Mouse (Mus musculus): ENCODE measurements around the gene Rcan2. TPM values are rescaled to one million over a fixed set of nuclear protein-coding genes. Genes with fewer than 3 reads are reported as not detected.

Gene Rcan2
- total and polyA plus RNA-seq, 3 experiments, result 195 to 439 (median 382) TPM

GRCm38 (mm10) chr17:43803111-43803510 is 2.0 kb downstream of the Rcan2 start:
- 0 out of 2 replicates have a peak, but pooled peaks cover 1% of the 10 kb centered on the region for H3K79me2 ChIP-seq (replicated peaks; ENCODE audit: control insufficient read depth, insufficient read depth, low read length)
- 52% methylated on average over 2 of the region's 2 CpGs for WGBS
- H3K9ac ChIP-seq (ENCODE audit: low read depth, low read length), result peak overlapping the region; percentile 43
- no peaks in the 10 kb centered on the region for H3K27me3 ChIP-seq (ENCODE audit: control insufficient read depth, insufficient read depth, low read length)
- H3K4me1 ChIP-seq (ENCODE audit: control insufficient read depth, insufficient read depth, low read length), result peaks cover 2% of the 10 kb centered on the region; the same call in 1 of the 2 replicates
- DNase-seq, result no peak
- TF ChIP-seq EP300 (IDR thresholded peaks at IDR 0.05; ENCODE audit: insufficient read depth, low read depth, low read length) (no peak), CTCF (IDR thresholded peaks at IDR 0.05) (no peak), POLR2A (IDR thresholded peaks at IDR 0.05; ENCODE audit: insufficient read depth, low read depth, low read length) (no peak)
- H3K36me3 ChIP-seq (ENCODE audit: control insufficient read depth, insufficient read depth, low read length), result peaks cover 9% of the 10 kb centered on the region
- peak overlapping the region; percentile 95 for H3K27ac ChIP-seq
- intact Hi-C loops (cut with DNase I), result loop anchor here (5.0 kb wide), 2 partner anchors 101 to 234 kb away; no protein-coding TSS in a partner anchor
- H3K4me3 ChIP-seq, result peak overlapping the region; percentile 35

GRCm38 (mm10) chr17:43803764-43804163 is 2.6 kb downstream of the Rcan2 start:
- intact Hi-C loops (cut with DNase I), result loop anchor here (5.0 kb wide), 2 partner anchors 101 to 234 kb away; no protein-coding TSS in a partner anchor
- peak overlapping the region; percentile 43 for H3K9ac ChIP-seq (ENCODE audit: low read depth, low read length)

GRCm38 (mm10) chr17:43806841-43807240 is 5.7 kb downstream of the Rcan2 start:
- intact Hi-C loops (cut with DNase I), result no loop called here
- Histone ChIP-seq H3K27me3 (ENCODE audit: control insufficient read depth, insufficient read depth, low read length) (no peaks in the 10 kb centered on the region), H3K36me3 (ENCODE audit: control insufficient read depth, insufficient read depth, low read length) (peaks cover 17% of the 10 kb centered on the region), H3K27ac (peak overlapping the region; percentile 58), H3K79me2 (replicated peaks; ENCODE audit: control insufficient read depth, insufficient read depth, low read length) (0 out of 2 replicates have a peak, but pooled peaks cover 1% of the 10 kb centered on the region), H3K9ac (ENCODE audit: low read depth, low read length) (no peak overlapping the region), H3K4me3 (no peak overlapping the region), H3K4me1 (ENCODE audit: control insufficient read depth, insufficient read depth, low read length) (peaks cover 4% of the 10 kb centered on the region; the same call in 1 of the 2 replicates)
- WGBS, result 38% methylated on average over 4 of the region's 4 CpGs
- TF ChIP-seq POLR2A (IDR thresholded peaks at IDR 0.05; ENCODE audit: insufficient read depth, low read depth, low read length) (no peak), CTCF (IDR thresholded peaks at IDR 0.05) (peak; percentile 55), EP300 (IDR thresholded peaks at IDR 0.05; ENCODE audit: insufficient read depth, low read depth, low read length) (peak; percentile 48; the same call in 1 of the 2 replicates)
- DNase-seq, result peak in 1 of 2 experiments; percentile 39

More at GRCm38 (mm10) chr17:43803764-43804163, 2.6 kb downstream of the Rcan2 start:
- peaks cover 2% of the 10 kb centered on the region; the same call in 1 of the 2 replicates for H3K4me1 ChIP-seq (ENCODE audit: control insufficient read depth, insufficient read depth, low read length)
- H3K36me3 ChIP-seq (ENCODE audit: control insufficient read depth, insufficient read depth, low read length), result peaks cover 9% of the 10 kb centered on the region
- 0 out of 2 replicates have a peak, but pooled peaks cover 1% of the 10 kb centered on the region for H3K79me2 ChIP-seq (replicated peaks; ENCODE audit: control insufficient read depth, insufficient read depth, low read length)
- no peaks in the 10 kb centered on the region for H3K27me3 ChIP-seq (ENCODE audit: control insufficient read depth, insufficient read depth, low read length)
- peak overlapping the region; percentile 95 for H3K27ac ChIP-seq
- peak; percentile 24 to 70 for DNase-seq
- TF ChIP-seq EP300 (IDR thresholded peaks at IDR 0.05; ENCODE audit: insufficient read depth, low read depth, low read length) (0 out of 2 replicates have a peak, but pooled peaks have one; percentile 15), CTCF (IDR thresholded peaks at IDR 0.05) (no peak), POLR2A (IDR thresholded peaks at IDR 0.05; ENCODE audit: insufficient read depth, low read depth, low read length) (0 out of 2 replicates have a peak, but pooled peaks have one; percentile 30)
- peak overlapping the region; percentile 33 for H3K4me3 ChIP-seq
- WGBS, result 51% methylated on average over 6 of the region's 6 CpGs

- no peak for DNase-seq
- H3K27ac ChIP-seq, result no peak overlapping the region; the same call in 1 of the 2 replicates
- no peaks in the 10 kb centered on the region for H3K27me3 ChIP-seq (ENCODE audit: control insufficient read depth, insufficient read depth, low read length)
- WGBS, result 16% methylated on average over 4 of the region's 4 CpGs
- intact Hi-C loops (cut with DNase I), result no loop called here
- H3K4me3 ChIP-seq, result no peak overlapping the region
- no peaks in the 10 kb centered on the region for H3K79me2 ChIP-seq (replicated peaks; ENCODE audit: control insufficient read depth, insufficient read depth, low read length)
- no peak overlapping the region for H3K9ac ChIP-seq (ENCODE audit: low read depth, low read length)
- peaks cover 2% of the 10 kb centered on the region for H3K4me1 ChIP-seq (ENCODE audit: control insufficient read depth, insufficient read depth, low read length)
- H3K36me3 ChIP-seq (ENCODE audit: control insufficient read depth, insufficient read depth, low read length), result peaks cover 26% of the 10 kb centered on the region
- TF ChIP-seq POLR2A (IDR thresholded peaks at IDR 0.05; ENCODE audit: insufficient read depth, low read depth, low read length) (no peak), CTCF (IDR thresholded peaks at IDR 0.05) (no peak), EP300 (IDR thresholded peaks at IDR 0.05; ENCODE audit: insufficient read depth, low read depth, low read length) (no peak)
These were observed 10.3 kb downstream of the Rcan2 start for GRCm38 (mm10) chr17:43811453-43811852.

GRCm38 (mm10) chr17:43815376-43815775 is 14.2 kb downstream of the Rcan2 start:
- peaks cover 23% of the 10 kb centered on the region for H3K36me3 ChIP-seq (ENCODE audit: control insufficient read depth, insufficient read depth, low read length)
- intact Hi-C loops (cut with DNase I), result no loop called here
- H3K4me1 ChIP-seq (ENCODE audit: control insufficient read depth, insufficient read depth, low read length), result peaks cover 4% of the 10 kb centered on the region
- no peak overlapping the region for H3K9ac ChIP-seq (ENCODE audit: low read depth, low read length)
- no peak overlapping the region for H3K4me3 ChIP-seq
- peak overlapping the region; percentile 15 for H3K27ac ChIP-seq
- WGBS, result 57% methylated on average over 4 of the region's 4 CpGs
- no peaks in the 10 kb centered on the region for H3K79me2 ChIP-seq (replicated peaks; ENCODE audit: control insufficient read depth, insufficient read depth, low read length)
- DNase-seq, result no peak
- no peak for TF ChIP-seq CTCF (IDR thresholded peaks at IDR 0.05)
- no peak for TF ChIP-seq POLR2A (IDR thresholded peaks at IDR 0.05; ENCODE audit: insufficient read depth, low read depth, low read length)
- TF ChIP-seq EP300 (IDR thresholded peaks at IDR 0.05; ENCODE audit: insufficient read depth, low read depth, low read length), result no peak
- no peaks in the 10 kb centered on the region for H3K27me3 ChIP-seq (ENCODE audit: control insufficient read depth, insufficient read depth, low read length)

GRCm38 (mm10) chr17:43816480-43816879 is 15.3 kb downstream of the Rcan2 start:
- intact Hi-C loops (cut with DNase I), result no loop called here

More at GRCm38 (mm10) chr17:43816480-43816879, 15.3 kb downstream of the Rcan2 start:
- no peaks in the 10 kb centered on the region for H3K27me3 ChIP-seq (ENCODE audit: control insufficient read depth, insufficient read depth, low read length)
- peaks cover 19% of the 10 kb centered on the region for H3K36me3 ChIP-seq (ENCODE audit: control insufficient read depth, insufficient read depth, low read length)
- H3K4me1 ChIP-seq (ENCODE audit: control insufficient read depth, insufficient read depth, low read length), result peaks cover 2% of the 10 kb centered on the region
- no peak overlapping the region for H3K27ac ChIP-seq
- no peaks in the 10 kb centered on the region for H3K79me2 ChIP-seq (replicated peaks; ENCODE audit: control insufficient read depth, insufficient read depth, low read length)
- WGBS, result 65% methylated on average over 1 of the region's 1 CpGs
- no peak overlapping the region for H3K9ac ChIP-seq (ENCODE audit: low read depth, low read length)
- TF ChIP-seq POLR2A (IDR thresholded peaks at IDR 0.05; ENCODE audit: insufficient read depth, low read depth, low read length), result no peak
- no peak for TF ChIP-seq CTCF (IDR thresholded peaks at IDR 0.05)
- no peak for TF ChIP-seq EP300 (IDR thresholded peaks at IDR 0.05; ENCODE audit: insufficient read depth, low read depth, low read length)
- no peak overlapping the region for H3K4me3 ChIP-seq
- no peak for DNase-seq

Data from heart, adult 2 months (tissue).